Mouse (Mus musculus): ENCODE data around the gene Sgpp2. TPM values are rescaled to one million over a fixed set of nuclear protein-coding genes. Genes with fewer than 3 reads are reported as not detected.

Gene Sgpp2
- polyA plus RNA-seq, 1 experiment from 2014 or later = 4.3 TPM

- no peak overlapping the region for H3K4me3 ChIP-seq
- H3K9ac ChIP-seq = no peak overlapping the region
- no peaks in the 10 kb centered on the region for H3K27me3 ChIP-seq
- ATAC-seq (ENCODE audit: insufficient number of reproducible peaks, insufficient read depth, low FRiP score, low TSS enrichment, low read depth) = no peak
- H3K36me3 ChIP-seq = no peaks in the 10 kb centered on the region
- H3K9me3 ChIP-seq = peaks cover 6% of the 10 kb centered on the region; the same call in 1 of the 2 replicates
- no peak overlapping the region for H3K4me2 ChIP-seq
- 90% methylated on average over 9 of the region's 9 CpGs for WGBS
- no peak overlapping the region for H3K27ac ChIP-seq
- peaks cover 29% of the 10 kb centered on the region for H3K4me1 ChIP-seq
Measured at GRCm38 (mm10) chr1:78372316-78372715, 62.2 kb downstream of the Sgpp2 start.

DNA sequence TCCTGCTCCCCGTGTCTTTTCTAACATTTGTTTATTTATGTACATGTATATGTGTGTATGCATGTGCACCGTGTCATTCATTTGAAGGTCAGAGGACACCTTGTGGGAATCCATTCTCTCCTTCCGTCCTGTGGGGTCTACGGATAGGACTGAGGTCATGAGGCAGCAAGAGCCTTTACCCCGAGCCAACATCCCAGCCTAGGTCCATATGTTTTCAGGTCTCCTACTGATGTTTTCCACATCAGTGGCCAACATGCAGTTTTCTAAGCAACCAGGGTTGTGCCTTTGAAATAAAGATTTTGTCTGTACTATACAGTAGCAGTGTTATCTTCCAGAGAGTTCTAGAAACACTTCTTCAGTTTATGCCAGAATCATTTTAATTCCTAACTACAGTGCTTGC lies 63.7 kb downstream of the Sgpp2 start:
- no peaks in the 10 kb centered on the region for H3K27me3 ChIP-seq
- H3K36me3 ChIP-seq = no peaks in the 10 kb centered on the region
- peaks cover 6% of the 10 kb centered on the region; the same call in 1 of the 2 replicates for H3K9me3 ChIP-seq
- no peak overlapping the region for H3K9ac ChIP-seq
- no peak overlapping the region for H3K27ac ChIP-seq
- H3K4me2 ChIP-seq = no peak overlapping the region
- no peak for ATAC-seq (ENCODE audit: insufficient number of reproducible peaks, insufficient read depth, low FRiP score, low TSS enrichment, low read depth)
- WGBS = 89% methylated on average over 5 of the region's 5 CpGs
- no peak overlapping the region for H3K4me3 ChIP-seq
- peaks cover 20% of the 10 kb centered on the region for H3K4me1 ChIP-seq

- H3K4me1 ChIP-seq = peaks cover 15% of the 10 kb centered on the region
- no peak overlapping the region for H3K4me3 ChIP-seq
- no peaks in the 10 kb centered on the region for H3K27me3 ChIP-seq
- H3K27ac ChIP-seq = no peak overlapping the region
- WGBS = 90% methylated on average over 3 of the region's 3 CpGs
- H3K9ac ChIP-seq = no peak overlapping the region
- peaks cover 6% of the 10 kb centered on the region; the same call in 1 of the 2 replicates for H3K9me3 ChIP-seq
- no peak overlapping the region for H3K4me2 ChIP-seq
- no peak for ATAC-seq (ENCODE audit: insufficient number of reproducible peaks, insufficient read depth, low FRiP score, low TSS enrichment, low read depth)
- no peaks in the 10 kb centered on the region for H3K36me3 ChIP-seq
Measured at GRCm38 (mm10) chr1:78375058-78375457, 64.9 kb downstream of the Sgpp2 start.

DNA sequence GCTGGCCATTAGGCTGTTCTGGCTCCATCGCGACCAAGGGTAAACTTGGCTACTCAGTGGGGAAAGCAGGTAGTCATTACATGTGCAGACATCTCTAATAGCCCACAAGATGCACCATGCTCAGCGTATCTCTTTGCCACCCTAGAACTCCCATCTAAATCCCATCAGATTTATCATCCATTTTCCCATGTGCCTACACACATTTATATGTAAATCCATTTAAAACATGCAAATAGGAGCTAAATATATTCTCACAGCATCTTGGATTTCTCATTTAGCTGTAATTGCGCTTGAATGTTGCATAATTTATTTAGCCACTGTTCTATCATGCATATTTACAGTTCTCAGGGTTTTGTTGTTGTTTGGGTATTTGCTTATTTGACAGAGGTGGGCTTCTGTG lies 70.8 kb downstream of the Sgpp2 start:
- WGBS = 88% methylated on average over 4 of the region's 4 CpGs

DNA sequence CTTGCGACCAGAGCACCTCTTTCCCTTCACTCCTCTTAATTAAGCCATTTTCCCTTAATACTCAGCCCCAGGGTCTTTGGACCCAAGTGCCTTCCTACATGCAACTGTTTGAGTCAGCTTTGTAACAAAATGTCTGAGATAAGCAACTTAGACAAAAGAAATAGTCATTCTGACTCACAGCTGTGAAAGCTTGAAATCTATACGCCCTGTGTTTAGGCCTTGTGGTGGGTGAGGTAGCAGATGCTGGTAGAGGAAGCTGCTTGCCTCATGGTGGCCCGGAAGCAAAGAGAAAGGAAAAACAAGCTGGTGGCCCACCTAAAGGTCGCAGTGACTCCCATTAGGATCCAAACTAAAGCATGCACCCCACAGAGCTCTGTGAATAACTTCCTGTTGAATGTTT lies 77.7 kb downstream of the Sgpp2 start:
- no peaks in the 10 kb centered on the region for H3K27me3 ChIP-seq
- ATAC-seq (ENCODE audit: insufficient number of reproducible peaks, insufficient read depth, low FRiP score, low TSS enrichment, low read depth) = no peak
- H3K4me2 ChIP-seq = no peak overlapping the region
- H3K9ac ChIP-seq = no peak overlapping the region
- 47% methylated on average over 4 of the region's 4 CpGs for WGBS
- H3K27ac ChIP-seq = no peak overlapping the region
- H3K4me3 ChIP-seq = no peak overlapping the region
- H3K36me3 ChIP-seq = no peaks in the 10 kb centered on the region
- H3K4me1 ChIP-seq = peaks cover 10% of the 10 kb centered on the region; the same call in 1 of the 2 replicates
- no peaks in the 10 kb centered on the region for H3K9me3 ChIP-seq

More for the DNA sequence above, 70.8 kb downstream of the Sgpp2 start:
- no peak for ATAC-seq (ENCODE audit: insufficient number of reproducible peaks, insufficient read depth, low FRiP score, low TSS enrichment, low read depth)
- Histone ChIP-seq H3K9ac (no peak overlapping the region), H3K4me1 (no peaks in the 10 kb centered on the region), H3K27ac (no peak overlapping the region), H3K27me3 (no peaks in the 10 kb centered on the region), H3K4me2 (no peak overlapping the region), H3K9me3 (no peaks in the 10 kb centered on the region), H3K36me3 (no peaks in the 10 kb centered on the region), H3K4me3 (no peak overlapping the region)

DNA sequence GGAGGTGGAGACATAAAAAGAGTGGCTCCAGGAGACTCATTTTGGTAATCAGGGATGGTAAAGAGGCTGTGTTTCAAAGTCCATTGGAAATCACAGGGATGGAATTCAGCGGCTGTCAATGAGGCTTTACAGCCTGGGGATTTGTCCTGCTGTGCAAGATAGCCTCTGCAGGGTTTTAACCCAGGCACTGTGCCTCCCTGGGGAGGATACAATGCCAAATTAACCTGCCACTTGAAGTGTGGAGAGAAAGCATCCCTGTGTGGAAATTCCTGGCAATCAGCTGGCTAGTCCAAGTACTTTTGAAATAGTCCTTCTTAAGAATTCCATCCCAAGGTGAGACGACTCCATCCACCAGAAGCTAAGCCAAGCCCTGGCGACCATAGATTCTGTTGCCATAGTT lies 78.7 kb downstream of the Sgpp2 start:
- Histone ChIP-seq H3K9me3 (no peaks in the 10 kb centered on the region), H3K27ac (no peak overlapping the region), H3K4me2 (no peak overlapping the region), H3K27me3 (no peaks in the 10 kb centered on the region), H3K4me1 (peaks cover 10% of the 10 kb centered on the region; the same call in 1 of the 2 replicates), H3K36me3 (no peaks in the 10 kb centered on the region), H3K4me3 (no peak overlapping the region), H3K9ac (no peak overlapping the region)
- no peak for ATAC-seq (ENCODE audit: insufficient number of reproducible peaks, insufficient read depth, low FRiP score, low TSS enrichment, low read depth)
- WGBS = 29% methylated on average over 3 of the region's 3 CpGs

DNA sequence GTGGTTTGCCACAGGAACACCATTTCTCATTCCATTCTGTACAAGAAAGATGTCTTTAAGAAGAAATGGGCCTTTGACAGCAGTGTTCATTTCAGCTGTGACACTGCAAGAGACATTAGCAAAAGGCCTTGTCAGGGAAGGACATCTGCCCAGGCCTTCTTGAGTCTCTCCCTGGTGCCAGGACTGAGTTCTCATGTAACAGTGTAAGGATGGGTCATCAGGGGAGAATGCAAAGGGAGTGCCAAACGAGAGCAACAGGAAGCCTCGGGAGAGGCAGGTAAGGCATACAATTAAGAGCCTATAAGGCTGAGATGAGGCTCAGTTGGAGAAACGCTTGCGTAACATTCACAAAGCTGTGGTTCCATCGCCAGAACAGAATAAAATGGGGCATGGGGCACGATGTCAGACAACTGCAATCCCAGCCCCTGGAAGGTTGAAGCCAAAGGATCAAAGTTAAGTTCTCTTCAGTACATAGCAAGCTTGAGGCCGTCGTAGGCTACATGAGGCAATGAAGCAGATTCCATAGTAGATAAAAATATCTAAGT lies 85.1 kb downstream of the Sgpp2 start:
- Histone ChIP-seq H3K4me3 (no peak overlapping the region), H3K36me3 (no peaks in the 10 kb centered on the region), H3K27me3 (no peaks in the 10 kb centered on the region), H3K9me3 (no peaks in the 10 kb centered on the region), H3K9ac (no peak overlapping the region), H3K27ac (peak overlapping the region; percentile 86), H3K4me1 (peaks cover 39% of the 10 kb centered on the region), H3K4me2 (no peak overlapping the region)
- WGBS = 46% methylated on average over 8 of the region's 8 CpGs
- 0 out of 2 replicates have a peak, but pooled peaks have one; percentile 3 for ATAC-seq (ENCODE audit: insufficient number of reproducible peaks, insufficient read depth, low FRiP score, low TSS enrichment, low read depth)

- Histone ChIP-seq H3K9ac (0 out of 2 replicates have a peak overlapping the region, but pooled peaks have one; percentile 21), H3K4me3 (no peak overlapping the region), H3K4me2 (peak overlapping the region; percentile 11; the same call in 1 of the 2 replicates), H3K36me3 (no peaks in the 10 kb centered on the region), H3K4me1 (peaks cover 39% of the 10 kb centered on the region), H3K27me3 (no peaks in the 10 kb centered on the region), H3K27ac (peak overlapping the region; percentile 86), H3K9me3 (no peaks in the 10 kb centered on the region)
- WGBS = 16% methylated on average over 6 of the region's 6 CpGs
- peak; percentile 76; the same call in 1 of the 2 replicates for ATAC-seq (ENCODE audit: insufficient number of reproducible peaks, insufficient read depth, low FRiP score, low TSS enrichment, low read depth)
Measured at GRCm38 (mm10) chr1:78395737-78396136, 85.6 kb downstream of the Sgpp2 start.

DNA sequence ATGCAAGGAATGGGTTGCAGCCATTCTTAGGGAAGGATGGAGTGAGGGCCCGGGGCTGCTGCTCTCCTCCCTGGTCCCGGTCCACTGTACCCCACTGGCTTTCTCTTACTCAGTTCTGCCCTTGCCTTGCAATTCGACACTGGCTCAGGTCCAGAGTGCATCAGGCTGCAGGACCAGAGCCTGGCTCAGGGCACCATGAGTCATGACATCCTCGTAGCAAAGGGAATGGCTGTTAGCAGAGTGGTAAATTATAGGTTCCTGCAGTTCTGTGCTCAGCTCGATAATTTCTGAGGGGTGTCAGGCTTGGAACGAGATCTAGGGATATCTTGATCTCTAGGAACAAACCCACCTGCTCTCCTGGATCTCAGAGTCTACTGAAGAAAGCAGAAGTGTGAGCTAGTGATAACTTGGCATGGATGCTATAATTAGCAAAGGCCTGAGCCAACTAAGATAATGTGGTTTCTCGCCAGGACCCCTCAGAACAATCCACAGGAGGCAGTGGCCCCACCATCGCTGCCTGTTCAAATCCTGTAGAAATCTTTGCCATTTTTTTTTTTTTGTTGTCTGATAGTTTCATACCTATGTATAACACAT lies 86.3 kb downstream of the Sgpp2 start:
- no peak overlapping the region for H3K4me3 ChIP-seq
- no peak; the same call in 1 of the 2 replicates for ATAC-seq (ENCODE audit: insufficient number of reproducible peaks, insufficient read depth, low FRiP score, low TSS enrichment, low read depth)
- H3K36me3 ChIP-seq = no peaks in the 10 kb centered on the region
- H3K9ac ChIP-seq = 0 out of 2 replicates have a peak overlapping the region, but pooled peaks have one; percentile 21
- H3K27me3 ChIP-seq = no peaks in the 10 kb centered on the region
- H3K27ac ChIP-seq = peak overlapping the region; percentile 86
- peak overlapping the region; percentile 11 for H3K4me2 ChIP-seq
- 33% methylated on average over 8 of the region's 8 CpGs for WGBS
- no peaks in the 10 kb centered on the region for H3K9me3 ChIP-seq
- H3K4me1 ChIP-seq = peaks cover 37% of the 10 kb centered on the region

DNA sequence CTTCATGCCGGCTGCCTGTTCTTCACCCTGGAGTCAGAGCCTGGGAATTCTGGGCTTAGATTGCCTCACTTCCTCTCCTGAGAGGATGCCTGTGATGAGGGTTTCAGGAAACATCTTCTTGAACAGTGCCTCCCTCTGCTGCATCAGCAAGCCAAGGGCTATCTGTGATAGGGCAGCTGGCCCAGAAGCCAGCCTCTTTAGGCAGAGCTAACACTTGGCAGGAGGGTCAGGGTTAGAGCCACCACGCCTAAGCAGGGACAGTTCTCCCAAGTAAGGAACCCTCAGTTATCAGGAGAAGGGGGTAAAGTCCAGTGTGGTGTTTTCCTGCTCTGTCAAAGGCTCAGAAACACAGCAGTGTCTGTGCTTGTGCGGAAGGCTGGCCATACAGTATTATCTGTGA lies 89.6 kb downstream of the Sgpp2 start:
- peaks cover 33% of the 10 kb centered on the region for H3K4me1 ChIP-seq
- H3K9me3 ChIP-seq = no peaks in the 10 kb centered on the region
- H3K27me3 ChIP-seq = no peaks in the 10 kb centered on the region
- no peak for ATAC-seq (ENCODE audit: insufficient number of reproducible peaks, insufficient read depth, low FRiP score, low TSS enrichment, low read depth)
- no peak overlapping the region for H3K27ac ChIP-seq
- H3K9ac ChIP-seq = no peak overlapping the region
- H3K4me2 ChIP-seq = no peak overlapping the region
- H3K36me3 ChIP-seq = no peaks in the 10 kb centered on the region
- no peak overlapping the region for H3K4me3 ChIP-seq
- 71% methylated on average over 3 of the region's 3 CpGs for WGBS

DNA sequence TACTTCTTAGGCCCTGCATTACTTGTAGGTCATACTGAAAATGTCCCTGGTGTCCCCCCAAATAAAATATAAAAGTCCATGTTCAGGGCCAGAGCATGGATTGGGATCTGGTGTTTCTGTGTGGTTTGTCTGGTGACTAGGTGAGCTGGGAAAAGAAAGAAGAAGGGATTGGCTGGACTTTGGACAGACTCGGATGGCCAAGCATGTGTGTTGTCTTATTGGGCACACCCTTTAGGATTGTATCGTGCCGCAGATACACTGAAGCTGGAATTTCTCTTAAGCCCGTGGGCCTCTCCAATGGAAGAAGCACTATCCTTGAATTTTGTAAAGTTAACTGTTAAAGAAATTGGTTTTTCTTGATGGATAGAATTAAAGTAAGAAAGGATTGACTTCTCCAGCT lies 91.3 kb downstream of the Sgpp2 start:
- Histone ChIP-seq H3K9me3 (no peaks in the 10 kb centered on the region), H3K4me1 (peaks cover 17% of the 10 kb centered on the region), H3K36me3 (no peaks in the 10 kb centered on the region), H3K27me3 (no peaks in the 10 kb centered on the region), H3K4me2 (no peak overlapping the region), H3K9ac (no peak overlapping the region), H3K27ac (no peak overlapping the region), H3K4me3 (no peak overlapping the region)
- 95% methylated on average over 4 of the region's 4 CpGs for WGBS
- ATAC-seq (ENCODE audit: insufficient number of reproducible peaks, insufficient read depth, low FRiP score, low TSS enrichment, low read depth) = no peak

GRCm38 (mm10) chr1:78409396-78409795 lies 99.3 kb downstream of the Sgpp2 start:
- Histone ChIP-seq H3K27ac (no peak overlapping the region), H3K9me3 (no peaks in the 10 kb centered on the region), H3K4me3 (no peak overlapping the region), H3K4me2 (no peak overlapping the region), H3K9ac (no peak overlapping the region), H3K4me1 (peaks cover 13% of the 10 kb centered on the region), H3K36me3 (no peaks in the 10 kb centered on the region), H3K27me3 (no peaks in the 10 kb centered on the region)
- WGBS = 84% methylated on average over 2 of the region's 2 CpGs
- ATAC-seq (ENCODE audit: insufficient number of reproducible peaks, insufficient read depth, low FRiP score, low TSS enrichment, low read depth) = no peak
